In the genomic region with DNA sequence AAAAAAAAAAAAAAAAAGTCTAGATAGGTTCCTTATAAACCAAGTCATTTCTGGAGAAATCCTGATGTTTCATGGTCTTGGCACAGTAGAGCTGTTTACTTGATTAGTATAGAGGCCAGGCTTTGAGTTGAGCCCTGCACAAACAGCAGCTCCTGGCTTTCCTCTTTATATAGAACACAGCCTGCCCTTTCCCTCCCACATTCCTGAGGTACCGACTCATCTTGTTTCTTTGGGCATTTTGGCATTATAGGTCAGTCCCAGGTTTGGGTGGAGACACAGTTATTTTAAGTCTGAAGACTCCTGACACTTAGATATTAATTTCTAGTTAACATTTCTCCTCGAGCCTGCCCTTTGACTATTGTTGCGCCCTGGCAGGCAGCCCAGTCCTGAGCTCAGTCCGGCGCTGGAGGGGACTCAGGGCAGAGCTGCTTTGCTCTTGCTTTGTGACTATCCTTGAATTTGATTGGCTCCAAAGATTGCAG, we compare ENCODE assay signal across 8 mouse cellular contexts.
DNase-seq lines count a peak whose midpoint lies in the region; ATAC-seq and TF ChIP-seq lines count a peak whose summit lies in the region.

No protein-coding gene starts in this region.

- no peak overlapping the region for H3K4me3 ChIP-seq in kidney, postnatal 0 days (replicated peaks; ENCODE audit: low read depth, low read length)
- H3K4me3 ChIP-seq in forebrain, embryonic 16.5 days (replicated peaks; ENCODE audit: low read length) = no peak overlapping the region
- no peak overlapping the region for H3K4me3 ChIP-seq in hindbrain, embryonic 10.5 days

- no peak overlapping the region for H3K27ac ChIP-seq in kidney, postnatal 0 days
- no peak overlapping the region for H3K27ac ChIP-seq in forebrain, embryonic 16.5 days (ENCODE audit: low read length)
- H3K27ac ChIP-seq in hindbrain, embryonic 10.5 days = no peak overlapping the region

- H3K9ac ChIP-seq in kidney, postnatal 0 days (ENCODE audit: low read depth, low read length) = no peak overlapping the region
- no peak overlapping the region for H3K9ac ChIP-seq in forebrain, embryonic 16.5 days (replicated peaks; ENCODE audit: low read depth, low read length)

- TF ChIP-seq CTCF in kidney, postnatal 0 days (IDR thresholded peaks at IDR 0.05; ENCODE audit: low read depth) = no peak; the same call in 1 of the 2 replicates

- peaks cover 25% of the 10 kb centered on the region; the same call in 1 of the 2 replicates for H3K36me3 ChIP-seq in kidney, postnatal 0 days (ENCODE audit: insufficient read depth, low read length)
- H3K36me3 ChIP-seq in forebrain, embryonic 16.5 days (ENCODE audit: control insufficient read depth, insufficient read depth) = peaks cover 4% of the 10 kb centered on the region
- peaks cover 57% of the 10 kb centered on the region for H3K36me3 ChIP-seq in hindbrain, embryonic 10.5 days

- H3K9me3 ChIP-seq in kidney, postnatal 0 days (replicated peaks; ENCODE audit: low read length) = no peaks in the 10 kb centered on the region
- no peaks in the 10 kb centered on the region; the same call in 1 of the 2 replicates for H3K9me3 ChIP-seq in forebrain, embryonic 16.5 days (ENCODE audit: control insufficient read depth, low read length)
- no peaks in the 10 kb centered on the region for H3K9me3 ChIP-seq in hindbrain, embryonic 10.5 days

- peak; percentile 65; the same call in 1 of the 2 replicates for ATAC-seq in kidney, postnatal 0 days (replicated peaks; ENCODE audit: low FRiP score, low read depth)
- ATAC-seq in forebrain, embryonic 16.5 days = no peak

- 26% methylated on average over 5 of the region's 5 CpGs for WGBS in kidney, postnatal 0 days
- 28% methylated on average over 5 of the region's 5 CpGs for WGBS in forebrain, embryonic 16.5 days
- 54% methylated on average over 5 of the region's 5 CpGs for WGBS in hindbrain, embryonic 10.5 days

- DNase-seq in ovary, adult 18-20 months (ENCODE audit: low spot score) = peak; percentile 17
- DNase-seq in ovary, postnatal 10 days (ENCODE audit: low spot score) = no peak
- peak; percentile 22 to 24 for DNase-seq in gastrocnemius, adult 8-10 months (ENCODE audit: low spot score in 2 of 2)
- peak; percentile 69 for DNase-seq in kidney, postnatal 0 days (ENCODE audit: low spot score)
- peak; percentile 24 for DNase-seq in testis, postnatal 14 days (ENCODE audit: low spot score)
- DNase-seq in thymus, postnatal 14 days = no peak
- no peak for DNase-seq in hindbrain, embryonic 10.5 days (ENCODE audit: low spot score)

- H3K4me1 ChIP-seq in kidney, postnatal 0 days (replicated peaks; ENCODE audit: insufficient read depth, low read length) = 0 out of 2 replicates have a peak, but pooled peaks cover 9% of the 10 kb centered on the region
- no peaks in the 10 kb centered on the region for H3K4me1 ChIP-seq in forebrain, embryonic 16.5 days (replicated peaks; ENCODE audit: control insufficient read depth, insufficient read depth, low read length)
- no peaks in the 10 kb centered on the region for H3K4me1 ChIP-seq in hindbrain, embryonic 10.5 days (replicated peaks)

- no peaks in the 10 kb centered on the region for H3K27me3 ChIP-seq in kidney, postnatal 0 days (ENCODE audit: insufficient read depth, low read length)
- no peaks in the 10 kb centered on the region for H3K27me3 ChIP-seq in forebrain, embryonic 16.5 days (replicated peaks; ENCODE audit: control insufficient read depth, insufficient read depth, low read length)
- no peaks in the 10 kb centered on the region for H3K27me3 ChIP-seq in hindbrain, embryonic 10.5 days (ENCODE audit: insufficient read depth, poor library complexity, severe bottlenecking)

- H3K4me2 ChIP-seq in kidney, postnatal 0 days (ENCODE audit: low read length) = no peak overlapping the region
- H3K4me2 ChIP-seq in forebrain, embryonic 16.5 days (ENCODE audit: low read length) = no peak overlapping the region

Comparison
In these comparisons a context has a peak if more than half of its experiments do, and no peak if none do; other contexts are left out.
1. DNase-seq: peak in ovary, adult 18-20 months (single experiment), gastrocnemius, adult 8-10 months (2 of 2), kidney, postnatal 0 days (single experiment) and testis, postnatal 14 days (single experiment); none in ovary, postnatal 10 days (single experiment), thymus, postnatal 14 days (single experiment) and hindbrain, embryonic 10.5 days (single experiment).